Mouse (Mus musculus) MEL (cell line): ENCODE measurements at regions not wholly inside any gene's neighbourhood (a gene's known extent, or its start where the extent isn't known, plus 50 kb on each side); places are given as distances from the start of the nearest gene placed in this dataset.

Experiments
- CHD2 ChIP-seq: IDR thresholded peaks from 2 replicates; pipeline ENCODE4 v1.6.1; 2011; ENCODE audit warnings: low read length, improper control_type of control experiment
- CTCF ChIP-seq, 3 experiments: IDR thresholded peaks in 2 of 3; conservative IDR thresholded peaks in 1 of 3; 2 replicates each; pipeline ENCODE4 v1.5.1; 2011 to 2012; ENCODE audit warnings: low read length in 3 of 3, low read depth in 2 of 3, mild to moderate bottlenecking in 2 of 3, improper control_type of control experiment in 1 of 3, inconsistent platforms in 1 of 3, mixed read lengths in 1 of 3, moderate library complexity in 1 of 3; ENCODE audit not compliant: control insufficient read depth in 1 of 3, insufficient read depth in 1 of 3, poor library complexity in 1 of 3, severe bottlenecking in 1 of 3

- TF ChIP-seq CTCF (IDR thresholded peaks at IDR 0.05 in 2 of 3, conservative IDR thresholded peaks at IDR 0.05 in 1 of 3; ENCODE audit: control insufficient read depth in 1 of 3, insufficient read depth in 1 of 3, low read depth in 2 of 3, low read length in 3 of 3, poor library complexity in 1 of 3, severe bottlenecking in 1 of 3) (no peak), CHD2 (no peak)
These were observed 337.5 kb upstream of the Xrcc4 start for GRCm38 (mm10) chr13:90426901-90427300.
